15 mouse cellular contexts compared by ENCODE assay signal in genomic region chr7:117709901-117710607, GRCm38 (mm10).
A peak's percentile ranks its signal among the peaks of the same experiment; 100 is the strongest.
DNase-seq lines count a peak whose midpoint lies in the region; ATAC-seq and TF ChIP-seq lines count a peak whose summit lies in the region.
"Had no signal": no experiment of that assay in that cellular context is flagged by ENCODE, and none has a peak within 500 bp of the region (broad histone marks: within the 10 kb centered on the region; RNA-seq: fewer than 3 reads in every experiment).

No protein-coding gene starts in this region.

- H3K4me1 ChIP-seq in forebrain, embryonic 12.5 days = peaks cover 12% of the 10 kb centered on the region; the same call in 1 of the 2 replicates
- peaks cover 2% of the 10 kb centered on the region; the same call in 1 of the 2 replicates for H3K4me1 ChIP-seq in forebrain, embryonic 14.5 days (ENCODE audit: control insufficient read depth, insufficient read depth, low read length)
- H3K4me1 ChIP-seq in lung, embryonic 14.5 days (ENCODE audit: insufficient read depth) = no peaks in the 10 kb centered on the region

- peak; percentile 26; the same call in 1 of the 2 replicates for TF ChIP-seq CTCF in lung, embryonic 14.5 days (IDR thresholded peaks at IDR 0.05; ENCODE audit: low read depth)

- H3K4me2 ChIP-seq in forebrain, embryonic 12.5 days = no peak overlapping the region
- no peak overlapping the region for H3K4me2 ChIP-seq in forebrain, embryonic 14.5 days (ENCODE audit: low read length)
- H3K4me2 ChIP-seq in lung, embryonic 14.5 days = no peak overlapping the region

- H3K9me3 ChIP-seq in forebrain, embryonic 12.5 days = no peaks in the 10 kb centered on the region
- H3K9me3 ChIP-seq in forebrain, embryonic 14.5 days (replicated peaks; ENCODE audit: control insufficient read depth, low read length) = no peaks in the 10 kb centered on the region
- H3K9me3 ChIP-seq in lung, embryonic 14.5 days (ENCODE audit: low read depth, low read length) = no peaks in the 10 kb centered on the region

- no peak for DNase-seq in forebrain, embryonic 14.5 days (ENCODE audit: low spot score)
- DNase-seq in lung, embryonic 14.5 days = peak; percentile 12
- DNase-seq in lung, postnatal 10 days = no peak
- peak; percentile 18 for DNase-seq in embryo, embryonic 10.5 days (ENCODE audit: low spot score)
- DNase-seq in retina, embryonic 14.5 days (ENCODE audit: low spot score) = no peak
- DNase-seq in gastrocnemius, adult 18-20 months (ENCODE audit: low spot score) = no peak
- DNase-seq: cerebellum, adult 11-12 months; heart, adult 18-20 months; heart, postnatal 4 days; kidney, adult 8-10 months; thymus, postnatal 4 days had no signal

- H3K27me3 ChIP-seq in forebrain, embryonic 12.5 days = no peaks in the 10 kb centered on the region
- no peaks in the 10 kb centered on the region for H3K27me3 ChIP-seq in forebrain, embryonic 14.5 days (replicated peaks; ENCODE audit: control insufficient read depth, insufficient read depth, low read length)
- H3K27me3 ChIP-seq in lung, embryonic 14.5 days (ENCODE audit: insufficient read depth, low read length) = no peaks in the 10 kb centered on the region

- no peak overlapping the region for H3K27ac ChIP-seq in forebrain, embryonic 12.5 days
- H3K27ac ChIP-seq in forebrain, embryonic 14.5 days (ENCODE audit: low read depth, low read length) = no peak overlapping the region
- no peak overlapping the region for H3K27ac ChIP-seq in lung, embryonic 14.5 days (ENCODE audit: low read depth)

- no peaks in the 10 kb centered on the region for H3K36me3 ChIP-seq in forebrain, embryonic 12.5 days (replicated peaks)
- no peaks in the 10 kb centered on the region for H3K36me3 ChIP-seq in forebrain, embryonic 14.5 days (ENCODE audit: control insufficient read depth, insufficient read depth, low read length)
- H3K36me3 ChIP-seq in lung, embryonic 14.5 days (ENCODE audit: insufficient read depth) = no peaks in the 10 kb centered on the region

- no peak overlapping the region for H3K4me3 ChIP-seq in forebrain, embryonic 12.5 days (replicated peaks)
- H3K4me3 ChIP-seq in forebrain, embryonic 14.5 days (ENCODE audit: low read depth, low read length) = no peak overlapping the region
- H3K4me3 ChIP-seq in lung, embryonic 14.5 days (ENCODE audit: low read depth, low read length) = no peak overlapping the region

- ATAC-seq in forebrain, embryonic 12.5 days (ENCODE audit: low FRiP score) = 0 out of 2 replicates have a peak, but pooled peaks have one; percentile 9
- ATAC-seq in forebrain, embryonic 14.5 days = no peak
- ATAC-seq in lung, embryonic 14.5 days (ENCODE audit: insufficient read depth) = no peak
- peak; percentile 83; the same call in 1 of the 2 replicates for ATAC-seq in megakaryocyte-erythroid progenitor cell, adult 5-6 weeks (replicated peaks; ENCODE audit: low FRiP score, low TSS enrichment, poor library complexity, severe bottlenecking)
- ATAC-seq: activated CD4-positive, CD25-positive, alpha-beta regulatory T cell, adult 4 months; midbrain, embryonic 16.5 days had no signal

- no peak overlapping the region for H3K9ac ChIP-seq in forebrain, embryonic 12.5 days
- no peak overlapping the region for H3K9ac ChIP-seq in forebrain, embryonic 14.5 days (ENCODE audit: low read length)
- no peak overlapping the region for H3K9ac ChIP-seq in lung, embryonic 14.5 days

- WGBS in forebrain, embryonic 12.5 days = 63% methylated on average over 10 of the region's 10 CpGs
- WGBS in forebrain, embryonic 14.5 days = 67% methylated on average over 10 of the region's 10 CpGs
- WGBS in lung, embryonic 14.5 days = 42% methylated on average over 10 of the region's 10 CpGs

Comparison
In these comparisons a context has a peak if more than half of its experiments do, and no peak if none do; other contexts are left out.
1. ATAC-seq: peak in forebrain, embryonic 12.5 days (single experiment) and megakaryocyte-erythroid progenitor cell, adult 5-6 weeks (single experiment); none in forebrain, embryonic 14.5 days (single experiment) and lung, embryonic 14.5 days (single experiment).
2. DNase-seq: peak in lung, embryonic 14.5 days (single experiment) and embryo, embryonic 10.5 days (single experiment); none in forebrain, embryonic 14.5 days (single experiment), lung, postnatal 10 days (single experiment), retina, embryonic 14.5 days (single experiment) and gastrocnemius, adult 18-20 months (single experiment).